ENCODE assay signal across 8 mouse cellular contexts in the genomic region with DNA sequence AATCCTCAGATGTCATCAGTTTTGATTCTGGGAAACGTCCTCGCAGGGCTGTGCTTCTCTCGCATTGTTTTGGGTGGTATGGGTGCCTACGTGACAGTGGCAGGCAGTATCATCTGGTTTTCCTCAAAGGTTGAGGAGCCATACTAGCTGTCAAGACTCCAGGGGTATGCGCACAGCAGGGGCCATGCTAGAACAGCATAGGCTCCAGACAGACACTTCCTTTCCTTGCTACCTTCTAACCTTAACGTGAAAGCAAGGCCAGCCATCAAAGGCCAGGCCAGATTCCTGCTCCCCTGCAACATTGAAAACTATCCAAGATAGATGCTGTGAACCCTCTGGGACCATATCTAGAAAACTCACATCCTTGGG. TPM values are rescaled to one million over a fixed set of nuclear protein-coding genes. Genes with fewer than 3 reads are reported as not detected.
DNase-seq lines count a peak whose midpoint lies in the region; ATAC-seq lines count a peak whose summit lies in the region.

No protein-coding gene starts in this region.

- ATAC-seq in kidney, embryonic 14.5 days (ENCODE audit: low FRiP score, low TSS enrichment), result peak; percentile 9; the same call in 1 of the 2 replicates
- peak; percentile 50 for ATAC-seq in midbrain, embryonic 12.5 days (ENCODE audit: low FRiP score, low read depth)

- peak overlapping the region; percentile 76 for H3K9ac ChIP-seq in kidney, embryonic 14.5 days (ENCODE audit: low read depth, low read length)
- H3K9ac ChIP-seq in midbrain, embryonic 12.5 days (replicated peaks), result peak overlapping the region; percentile 28; the same call in 1 of the 2 replicates

- H3K27ac ChIP-seq in kidney, embryonic 14.5 days (ENCODE audit: low read depth, low read length), result peak overlapping the region; percentile 68
- peak overlapping the region; percentile 98 for H3K27ac ChIP-seq in hindbrain, embryonic 10.5 days
- H3K27ac ChIP-seq in midbrain, embryonic 12.5 days (replicated peaks), result peak overlapping the region; percentile 86

- peak overlapping the region; percentile 86 for H3K4me2 ChIP-seq in kidney, embryonic 14.5 days (replicated peaks; ENCODE audit: low read depth, low read length)
- H3K4me2 ChIP-seq in midbrain, embryonic 12.5 days (replicated peaks), result peak overlapping the region; percentile 88

- no peak for DNase-seq in kidney, postnatal 36 days
- DNase-seq in MEL-GATA-1-ER (ENCODE audit: extremely low read depth, low read depth), result peak; percentile 48
- DNase-seq in hindbrain, embryonic 10.5 days (ENCODE audit: low spot score), result no peak
- DNase-seq in adrenal gland, postnatal 36 days, result no peak
- no peak for DNase-seq in natural killer cell, adult 2 months (ENCODE audit: low spot score in 2 of 2)
- DNase-seq in T-cell, adult 2 months (ENCODE audit: low spot score), result no peak

- H3K4me1 ChIP-seq in kidney, embryonic 14.5 days (ENCODE audit: control insufficient read depth, insufficient read depth, low read length), result peaks cover 16% of the 10 kb centered on the region
- peaks cover 57% of the 10 kb centered on the region for H3K4me1 ChIP-seq in hindbrain, embryonic 10.5 days (replicated peaks)
- peaks cover 24% of the 10 kb centered on the region for H3K4me1 ChIP-seq in midbrain, embryonic 12.5 days

- WGBS in kidney, embryonic 14.5 days, result 4% methylated on average over 6 of the region's 6 CpGs
- WGBS in hindbrain, embryonic 10.5 days, result 9% methylated on average over 6 of the region's 6 CpGs
- WGBS in midbrain, embryonic 12.5 days, result 11% methylated on average over 6 of the region's 6 CpGs

- H3K4me3 ChIP-seq in kidney, embryonic 14.5 days (ENCODE audit: low read length), result peak overlapping the region; percentile 64
- H3K4me3 ChIP-seq in hindbrain, embryonic 10.5 days, result peak overlapping the region; percentile 73
- H3K4me3 ChIP-seq in midbrain, embryonic 12.5 days, result peak overlapping the region; percentile 63

- H3K9me3 ChIP-seq in kidney, embryonic 14.5 days (ENCODE audit: control insufficient read depth, low read length), result no peaks in the 10 kb centered on the region
- H3K9me3 ChIP-seq in hindbrain, embryonic 10.5 days, result no peaks in the 10 kb centered on the region
- H3K9me3 ChIP-seq in midbrain, embryonic 12.5 days, result no peaks in the 10 kb centered on the region

- H3K36me3 ChIP-seq in kidney, embryonic 14.5 days (ENCODE audit: control insufficient read depth, insufficient read depth, low read length), result no peaks in the 10 kb centered on the region
- H3K36me3 ChIP-seq in hindbrain, embryonic 10.5 days, result no peaks in the 10 kb centered on the region
- H3K36me3 ChIP-seq in midbrain, embryonic 12.5 days, result no peaks in the 10 kb centered on the region; the same call in 1 of the 2 replicates

- H3K27me3 ChIP-seq in kidney, embryonic 14.5 days (ENCODE audit: control insufficient read depth, insufficient read depth, low read length), result no peaks in the 10 kb centered on the region
- peaks cover 7% of the 10 kb centered on the region; the same call in 1 of the 2 replicates for H3K27me3 ChIP-seq in hindbrain, embryonic 10.5 days (ENCODE audit: insufficient read depth, poor library complexity, severe bottlenecking)
- no peaks in the 10 kb centered on the region; the same call in 1 of the 2 replicates for H3K27me3 ChIP-seq in midbrain, embryonic 12.5 days

RNA-seq across cellular contexts. Expression of gene Nudt14, which starts 8.8 kb away (rescaled TPM):
- 101 and 102 TPM in 2 replicates for polyA plus RNA-seq in kidney, embryonic 14.5 days (2014; fragmentation: Nextera tagmentation; extraction: Ambion mirVana)
- polyA plus RNA-seq in hindbrain, embryonic 10.5 days (2016; fragmentation: Nextera tagmentation; extraction: Ambion mirVana), result 79.5 and 83.0 TPM in 2 replicates
- 52.9 and 56.6 TPM in 2 replicates for polyA plus RNA-seq in midbrain, embryonic 12.5 days (2016; fragmentation: Nextera tagmentation; extraction: Ambion mirVana)
- total RNA-seq in adrenal gland, postnatal 36 days (2021), result 10 to 100 TPM; 26.5 to 34.7 TPM

RNA-seq across cellular contexts. Expression of gene Jag2, which starts 21.2 kb away (rescaled TPM):
- 2.3 and 2.9 TPM in 2 replicates for polyA plus RNA-seq in kidney, embryonic 14.5 days (2014; fragmentation: Nextera tagmentation; extraction: Ambion mirVana)
- 4.7 and 4.8 TPM in 2 replicates for polyA plus RNA-seq in hindbrain, embryonic 10.5 days (2016; fragmentation: Nextera tagmentation; extraction: Ambion mirVana)
- 5.8 and 7.5 TPM in 2 replicates for polyA plus RNA-seq in midbrain, embryonic 12.5 days (2016; fragmentation: Nextera tagmentation; extraction: Ambion mirVana)
- total RNA-seq in adrenal gland, postnatal 36 days (2021), result 1 to 10 TPM; 4.3 to 6.5 TPM

RNA-seq across cellular contexts. Expression of gene Btbd6, which starts 25.5 kb away (rescaled TPM):
- polyA plus RNA-seq in kidney, embryonic 14.5 days (2014; fragmentation: Nextera tagmentation; extraction: Ambion mirVana), result 22.3 and 23.1 TPM in 2 replicates
- polyA plus RNA-seq in hindbrain, embryonic 10.5 days (2016; fragmentation: Nextera tagmentation; extraction: Ambion mirVana), result 22.8 and 27.2 TPM in 2 replicates
- 26.8 and 28.6 TPM in 2 replicates for polyA plus RNA-seq in midbrain, embryonic 12.5 days (2016; fragmentation: Nextera tagmentation; extraction: Ambion mirVana)
- 10 to 100 TPM; 15.5 to 23.7 TPM for total RNA-seq in adrenal gland, postnatal 36 days (2021)

RNA-seq across cellular contexts. Expression of gene Brf1, which starts 49.8 kb away (rescaled TPM):
- polyA plus RNA-seq in kidney, embryonic 14.5 days (2014; fragmentation: Nextera tagmentation; extraction: Ambion mirVana), result 38.2 and 75.6 TPM in 2 replicates
- 55.4 and 57.1 TPM in 2 replicates for polyA plus RNA-seq in hindbrain, embryonic 10.5 days (2016; fragmentation: Nextera tagmentation; extraction: Ambion mirVana)
- polyA plus RNA-seq in midbrain, embryonic 12.5 days (2016; fragmentation: Nextera tagmentation; extraction: Ambion mirVana), result 75.9 and 76.2 TPM in 2 replicates
- total RNA-seq in adrenal gland, postnatal 36 days (2021), result 10 to 100 TPM; 42.9 to 49.6 TPM
